In genomic region chr9:10987892-10988291, GRCm38 (mm10) we compare ENCODE assay signal across 31 mouse cellular contexts.
DNase-seq lines count a peak whose midpoint lies in the region; ATAC-seq and TF ChIP-seq lines count a peak whose summit lies in the region.
"Had no signal": no experiment of that assay in that cellular context is flagged by ENCODE, and none has a peak within 500 bp of the region (broad histone marks: within the 10 kb centered on the region; RNA-seq: fewer than 3 reads in every experiment).

No protein-coding gene starts in this region.

- H3K27ac ChIP-seq in hindbrain, postnatal 0 days, result no peak overlapping the region
- H3K27ac ChIP-seq: embryonic facial prominence, embryonic 10.5 days; embryonic facial prominence, embryonic 13.5 days; forebrain, embryonic 12.5 days; forebrain, embryonic 15.5 days; heart, embryonic 15.5 days; hindbrain, embryonic 10.5 days; hindbrain, embryonic 13.5 days had no signal

- no peak for TF ChIP-seq CTCF in hindbrain, postnatal 0 days (IDR thresholded peaks at IDR 0.05; ENCODE audit: low read depth)

- H3K36me3 ChIP-seq in hindbrain, postnatal 0 days (ENCODE audit: insufficient read depth, low read length), result no peaks in the 10 kb centered on the region
- H3K36me3 ChIP-seq: embryonic facial prominence, embryonic 10.5 days; embryonic facial prominence, embryonic 13.5 days; forebrain, embryonic 12.5 days; forebrain, embryonic 15.5 days; G1E; heart, embryonic 12.5 days; heart, embryonic 15.5 days; hindbrain, embryonic 10.5 days; hindbrain, embryonic 13.5 days had no signal

- H3K9ac ChIP-seq in hindbrain, postnatal 0 days (replicated peaks; ENCODE audit: low read length), result no peak overlapping the region
- H3K9ac ChIP-seq: embryonic facial prominence, embryonic 13.5 days; forebrain, embryonic 12.5 days; forebrain, embryonic 15.5 days; heart, embryonic 12.5 days; heart, embryonic 15.5 days; hindbrain, embryonic 13.5 days had no signal

- H3K4me1 ChIP-seq in hindbrain, postnatal 0 days (ENCODE audit: insufficient read depth, low read length), result no peaks in the 10 kb centered on the region
- H3K4me1 ChIP-seq: embryonic facial prominence, embryonic 10.5 days; embryonic facial prominence, embryonic 13.5 days; forebrain, embryonic 12.5 days; forebrain, embryonic 15.5 days; heart, embryonic 12.5 days; heart, embryonic 15.5 days; hindbrain, embryonic 10.5 days; hindbrain, embryonic 13.5 days had no signal

- no peak for ATAC-seq in hindbrain, postnatal 0 days
- ATAC-seq: forebrain, embryonic 15.5 days; hindbrain, embryonic 16.5 days; inflammation-experienced regulatory T-cells, adult 6 months; intestine, embryonic 16.5 days; Patski had no signal

- no peaks in the 10 kb centered on the region for H3K9me3 ChIP-seq in hindbrain, postnatal 0 days (ENCODE audit: low read length)
- H3K9me3 ChIP-seq: embryonic facial prominence, embryonic 10.5 days; embryonic facial prominence, embryonic 13.5 days; forebrain, embryonic 12.5 days; forebrain, embryonic 15.5 days; G1E; heart, embryonic 15.5 days; hindbrain, embryonic 10.5 days; hindbrain, embryonic 13.5 days had no signal

- H3K4me3 ChIP-seq in hindbrain, postnatal 0 days (ENCODE audit: low read length), result no peak overlapping the region
- H3K4me3 ChIP-seq: embryonic facial prominence, embryonic 10.5 days; embryonic facial prominence, embryonic 13.5 days; erythroblast, embryonic 14.5 days; forebrain, embryonic 12.5 days; forebrain, embryonic 15.5 days; heart, embryonic 12.5 days; heart, embryonic 15.5 days; hindbrain, embryonic 10.5 days; hindbrain, embryonic 13.5 days had no signal

- H3K4me2 ChIP-seq in hindbrain, postnatal 0 days (ENCODE audit: low read depth, low read length), result no peak overlapping the region
- H3K4me2 ChIP-seq: embryonic facial prominence, embryonic 13.5 days; forebrain, embryonic 12.5 days; forebrain, embryonic 15.5 days; heart, embryonic 12.5 days; heart, embryonic 15.5 days; hindbrain, embryonic 13.5 days had no signal

- no peaks in the 10 kb centered on the region for H3K27me3 ChIP-seq in hindbrain, postnatal 0 days (ENCODE audit: insufficient read depth, low read length)
- H3K27me3 ChIP-seq: CH12.LX; embryonic facial prominence, embryonic 13.5 days; forebrain, embryonic 12.5 days; forebrain, embryonic 15.5 days; heart, embryonic 12.5 days; heart, embryonic 15.5 days; hindbrain, embryonic 13.5 days; Patski had no signal

- peak; percentile 8 to 10 for DNase-seq in cerebellum, adult 18-20 months
- DNase-seq in cerebellum, postnatal 4 days (ENCODE audit: low spot score in 2 of 2), result no peak
- peak; percentile 18 for DNase-seq in brain, adult 2 months (ENCODE audit: low read depth, low spot score)
- DNase-seq in cerebellum, postnatal 10 days, result peak; percentile 10 to 15
- no peak for DNase-seq in hindbrain, postnatal 0 days (ENCODE audit: low spot score)
- no peak for DNase-seq in yolk sac, embryonic 10.5 days (ENCODE audit: low spot score)
- DNase-seq: adrenal gland, postnatal 10 days; adrenal gland, postnatal 36 days; B cell, adult 2 months; embryo, embryonic 11 days; gastrocnemius, postnatal 25 days; heart, adult 18-20 months; heart, postnatal 10 days; heart, postnatal 36 days; kidney, adult 18-20 months; kidney, adult 9 months had no signal

Comparison
In these comparisons a context has a peak if more than half of its experiments do, and no peak if none do; other contexts are left out.
1. DNase-seq: peak in cerebellum, adult 18-20 months (2 of 2), brain, adult 2 months (single experiment) and cerebellum, postnatal 10 days (2 of 2); none in cerebellum, postnatal 4 days (0 of 2), hindbrain, postnatal 0 days (single experiment) and yolk sac, embryonic 10.5 days (single experiment).